Mouse (Mus musculus): ENCODE measurements around the gene Nup188. TPM values are rescaled to one million over a fixed set of nuclear protein-coding genes. Genes with fewer than 3 reads are reported as not detected.

Nup188 gene
- total RNA-seq, 2 experiments from 2014 or later, result 19.5 to 20.7 TPM

- DNase-seq, result no peak
Measured at GRCm38 (mm10) chr2:30285004-30285403, 1.2 kb upstream of the Nup188 start.

GRCm38 (mm10) chr2:30285416-30286181 lies 598 bp upstream of the Nup188 start:
- peak in 1 of 2 experiments; percentile 26 for DNase-seq

GRCm38 (mm10) chr2:30287027-30287373 lies 803 bp downstream of the Nup188 start:
- no peak for DNase-seq

- DNase-seq, result no peak
Measured at GRCm38 (mm10) chr2:30299525-30299924, 13.3 kb downstream of the Nup188 start.

- DNase-seq, result no peak
Measured at GRCm38 (mm10) chr2:30299966-30300365, 13.8 kb downstream of the Nup188 start.

- no peak for DNase-seq
Measured at GRCm38 (mm10) chr2:30306087-30306486, 19.9 kb downstream of the Nup188 start.

GRCm38 (mm10) chr2:30309351-30309750 lies 23.2 kb downstream of the Nup188 start:
- no peak for DNase-seq

- no peak for DNase-seq
Measured at GRCm38 (mm10) chr2:30311481-30311880, 25.3 kb downstream of the Nup188 start.

- no peak for DNase-seq
Measured at GRCm38 (mm10) chr2:30316136-30316535, 29.9 kb downstream of the Nup188 start.

- DNase-seq, result no peak
Measured at GRCm38 (mm10) chr2:30316955-30317354, 30.8 kb downstream of the Nup188 start.

GRCm38 (mm10) chr2:30319260-30319659 lies 33.1 kb downstream of the Nup188 start:
- DNase-seq, result no peak

GRCm38 (mm10) chr2:30323111-30323510 lies 36.9 kb downstream of the Nup188 start:
- no peak for DNase-seq

- DNase-seq, result no peak
Measured at GRCm38 (mm10) chr2:30325296-30325695, 39.1 kb downstream of the Nup188 start.

- DNase-seq, result no peak
Measured at GRCm38 (mm10) chr2:30327276-30327675, 41.1 kb downstream of the Nup188 start.

GRCm38 (mm10) chr2:30328791-30329190 lies 42.6 kb downstream of the Nup188 start:
- DNase-seq, result no peak

- no peak for DNase-seq
Measured at GRCm38 (mm10) chr2:30335324-30335723, 49.1 kb downstream of the Nup188 start.

- no peak for DNase-seq
Measured at GRCm38 (mm10) chr2:30336174-30336915, 50.1 kb downstream of the Nup188 start.

- no peak for DNase-seq
Measured at GRCm38 (mm10) chr2:30337179-30337578, 51.0 kb downstream of the Nup188 start.

- DNase-seq, result no peak
Measured at GRCm38 (mm10) chr2:30342061-30342460, 55.9 kb downstream of the Nup188 start.

GRCm38 (mm10) chr2:30342544-30342943 lies 56.3 kb downstream of the Nup188 start:
- DNase-seq, result no peak

GRCm38 (mm10) chr2:30343601-30344137 lies 57.5 kb downstream of the Nup188 start:
- DNase-seq, result peak; percentile 63 to 65

GRCm38 (mm10) chr2:30345971-30346676 lies 59.9 kb downstream of the Nup188 start:
- no peak for DNase-seq

- no peak for DNase-seq
Measured at GRCm38 (mm10) chr2:30349196-30349595, 63.0 kb downstream of the Nup188 start.

Data from heart, adult 18-20 months (tissue).